Mouse (Mus musculus): ENCODE measurements around the gene Ccdc87. TPM values are rescaled to one million over a fixed set of nuclear protein-coding genes. Genes with fewer than 3 reads are reported as not detected.
"Not testable (repeated sequence)": the region's sequence is repeated elsewhere in the genome, so short reads cannot be mapped to it uniquely, and the experiment has no call there.

Gene Ccdc87
- polyA plus RNA-seq, 1 experiment from 2014 or later = 0.74 TPM

DNA sequence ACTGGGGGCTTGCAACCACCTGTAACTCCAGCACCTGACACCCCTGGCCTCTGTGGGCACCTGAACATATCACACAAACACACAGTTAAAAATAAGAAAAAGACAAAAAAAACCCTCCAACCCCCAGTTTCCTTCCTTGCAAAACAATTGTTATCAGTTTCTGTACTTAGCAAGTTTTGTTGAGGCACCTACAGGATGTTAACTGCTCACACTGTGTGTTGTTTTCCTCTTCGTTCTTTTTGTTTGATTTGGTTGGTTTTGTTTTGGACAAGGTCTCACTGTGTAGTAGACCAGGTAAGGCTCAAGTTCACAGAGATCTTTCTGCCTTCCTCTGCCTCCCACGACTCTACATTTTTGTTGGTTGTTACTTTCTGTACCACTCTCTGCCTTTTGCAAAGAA is 3.4 kb downstream of the Ccdc87 start:
- 79% methylated on average over 2 of the region's 2 CpGs for WGBS
- Histone ChIP-seq H3K4me2 (replicated peaks) (no peak overlapping the region), H3K9ac (replicated peaks) (no peak overlapping the region), H3K27ac (replicated peaks) (no peak overlapping the region), H3K36me3 (no peaks in the 10 kb centered on the region), H3K4me3 (no peak overlapping the region), H3K4me1 (peaks cover 16% of the 10 kb centered on the region), H3K9me3 (no peaks in the 10 kb centered on the region), H3K27me3 (peaks cover 18% of the 10 kb centered on the region)
- no peak for ATAC-seq (replicated peaks)

DNA sequence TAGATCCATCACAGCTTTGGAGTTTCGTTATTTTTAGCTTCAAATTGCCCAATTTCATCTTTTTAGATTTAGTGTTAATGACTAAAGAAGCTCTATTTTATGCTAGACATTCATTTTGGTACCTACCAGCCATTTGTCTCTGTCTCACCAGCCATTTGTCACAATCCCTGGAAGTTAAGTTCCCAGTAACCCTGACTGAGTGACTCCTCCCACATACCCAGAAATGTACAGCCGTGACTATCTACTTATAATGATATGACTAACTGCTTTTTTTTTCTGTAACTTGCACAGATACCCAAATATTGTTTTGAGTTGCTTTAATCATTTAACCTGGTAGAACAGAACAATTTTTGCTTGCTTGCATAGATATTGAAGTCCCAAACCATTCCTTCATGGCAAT is 6.7 kb downstream of the Ccdc87 start:
- no peaks in the 10 kb centered on the region for H3K9me3 ChIP-seq
- no peak overlapping the region for H3K9ac ChIP-seq (replicated peaks)
- WGBS = 76% methylated on average over 2 of the region's 2 CpGs
- no peak overlapping the region for H3K4me3 ChIP-seq
- no peaks in the 10 kb centered on the region for H3K36me3 ChIP-seq
- H3K4me2 ChIP-seq (replicated peaks) = no peak overlapping the region
- no peak for ATAC-seq (replicated peaks)
- H3K27me3 ChIP-seq = peaks cover 7% of the 10 kb centered on the region; the same call in 1 of the 2 replicates
- no peak overlapping the region for H3K27ac ChIP-seq (replicated peaks)
- H3K4me1 ChIP-seq = no peaks in the 10 kb centered on the region

GRCm38 (mm10) chr19:4847490-4847889 is 8.3 kb downstream of the Ccdc87 start:
- no peaks in the 10 kb centered on the region for H3K4me1 ChIP-seq
- H3K36me3 ChIP-seq = no peaks in the 10 kb centered on the region
- no peak for ATAC-seq (replicated peaks)
- H3K4me3 ChIP-seq = no peak overlapping the region
- H3K27ac ChIP-seq (replicated peaks) = no peak overlapping the region
- H3K27me3 ChIP-seq = no peaks in the 10 kb centered on the region
- H3K4me2 ChIP-seq (replicated peaks) = no peak overlapping the region
- no peak overlapping the region for H3K9ac ChIP-seq (replicated peaks)
- 35% methylated on average over 7 of the region's 7 CpGs for WGBS
- H3K9me3 ChIP-seq = no peaks in the 10 kb centered on the region

DNA sequence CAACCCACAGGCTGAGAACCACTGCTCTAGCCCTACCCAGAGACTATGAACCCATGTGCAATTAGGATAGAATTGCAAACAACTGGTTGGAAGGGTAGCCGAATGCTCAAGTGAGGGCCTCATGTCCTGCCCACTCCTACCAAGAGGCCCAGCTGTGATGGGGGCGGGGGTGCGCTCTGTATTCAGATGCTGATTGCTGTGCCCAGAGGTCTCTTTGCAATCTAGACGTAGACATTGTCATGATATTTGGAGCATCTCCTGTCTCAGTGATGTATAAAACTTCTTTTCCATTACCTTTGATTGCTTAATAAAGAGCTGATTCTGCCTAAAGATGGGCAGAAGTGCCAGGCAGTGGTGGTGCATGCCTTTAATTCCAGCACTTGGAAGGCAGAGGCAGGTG is 10.6 kb downstream of the Ccdc87 start:
- H3K4me3 ChIP-seq = no peak overlapping the region
- H3K4me2 ChIP-seq (replicated peaks) = no peak overlapping the region
- H3K4me1 ChIP-seq = peaks cover 5% of the 10 kb centered on the region
- no peak overlapping the region for H3K9ac ChIP-seq (replicated peaks)
- no peaks in the 10 kb centered on the region for H3K27me3 ChIP-seq
- H3K9me3 ChIP-seq = no peaks in the 10 kb centered on the region
- WGBS = 66% methylated on average over 4 of the region's 4 CpGs
- no peaks in the 10 kb centered on the region for H3K36me3 ChIP-seq
- H3K27ac ChIP-seq (replicated peaks) = no peak overlapping the region
- no peak for ATAC-seq (replicated peaks)

- Histone ChIP-seq H3K4me1 (peaks cover 6% of the 10 kb centered on the region), H3K36me3 (no peaks in the 10 kb centered on the region), H3K9ac (replicated peaks) (no peak overlapping the region), H3K4me3 (no peak overlapping the region), H3K27ac (replicated peaks) (no peak overlapping the region), H3K4me2 (replicated peaks) (no peak overlapping the region), H3K27me3 (no peaks in the 10 kb centered on the region), H3K9me3 (no peaks in the 10 kb centered on the region)
- no peak for ATAC-seq (replicated peaks)
- 28% methylated on average over 5 of the region's 5 CpGs for WGBS
Measured at GRCm38 (mm10) chr19:4850281-4850680, 11.1 kb downstream of the Ccdc87 start.

DNA sequence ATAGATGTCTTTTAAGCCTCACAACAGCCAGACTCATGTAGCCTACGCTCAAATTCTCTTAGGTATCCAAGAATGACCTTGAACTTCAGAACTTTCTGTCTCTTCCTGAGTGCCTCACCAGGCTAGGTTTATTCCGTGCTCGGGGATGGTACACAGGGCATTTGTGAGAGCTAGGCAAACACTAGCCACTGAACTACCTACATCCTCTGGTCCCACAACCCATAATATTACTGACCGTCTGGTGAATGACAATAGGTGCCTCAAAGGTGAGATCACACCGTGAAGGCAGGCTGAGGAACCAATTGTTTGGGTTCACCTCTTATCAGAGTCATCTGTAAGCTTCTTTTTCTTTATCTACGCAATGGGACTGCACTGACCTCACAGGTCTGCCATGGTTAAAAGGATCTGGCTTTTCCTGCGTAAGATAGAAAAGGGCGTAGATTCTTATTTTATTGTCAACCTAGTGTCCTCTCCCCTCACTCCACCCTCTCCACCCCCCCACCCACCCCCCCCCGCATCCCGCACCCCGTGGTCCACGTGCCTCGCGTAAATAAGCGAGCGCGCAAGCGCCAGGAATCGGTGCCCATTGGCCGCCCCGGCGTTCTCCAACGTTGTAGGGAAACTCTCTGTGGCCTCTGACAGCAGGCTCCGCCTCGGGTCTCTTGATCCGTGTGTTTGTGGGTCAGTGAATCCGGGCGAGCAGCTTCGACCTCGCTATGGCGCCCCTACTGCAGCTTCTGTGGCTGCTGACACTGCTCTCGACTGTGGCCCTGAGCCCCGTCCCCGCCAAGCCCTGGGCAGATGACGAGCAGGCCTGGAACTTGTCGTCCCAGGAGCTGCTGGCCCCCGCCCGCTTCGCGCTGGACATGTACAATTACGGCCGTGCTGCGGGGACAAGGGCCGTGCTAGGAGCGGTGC is 15.6 kb downstream of the Ccdc87 start, which contains the start of gene Ctsf:
TSS of gene Ctsf (plus strand) at position 579 of the 918 bp plus-strand sequence.
- peaks cover 5% of the 10 kb centered on the region; the same call in 1 of the 2 replicates for H3K27me3 ChIP-seq
- H3K27ac ChIP-seq (replicated peaks) = peak within 1 kb of the TSS; percentile 34
- H3K36me3 ChIP-seq = no peaks in the 10 kb centered on the region
- peak within 1 kb of the TSS; percentile 81 for H3K4me3 ChIP-seq
- no peaks in the 10 kb centered on the region for H3K9me3 ChIP-seq
- peak within 1 kb of the TSS; percentile 62 for H3K9ac ChIP-seq (replicated peaks)
- H3K4me2 ChIP-seq (replicated peaks) = peak within 1 kb of the TSS; percentile 96
- 3% methylated on average over 45 of the region's 45 CpGs for WGBS
- ATAC-seq (replicated peaks) = peak; percentile 89
- H3K4me1 ChIP-seq = peaks cover 16% of the 10 kb centered on the region

DNA sequence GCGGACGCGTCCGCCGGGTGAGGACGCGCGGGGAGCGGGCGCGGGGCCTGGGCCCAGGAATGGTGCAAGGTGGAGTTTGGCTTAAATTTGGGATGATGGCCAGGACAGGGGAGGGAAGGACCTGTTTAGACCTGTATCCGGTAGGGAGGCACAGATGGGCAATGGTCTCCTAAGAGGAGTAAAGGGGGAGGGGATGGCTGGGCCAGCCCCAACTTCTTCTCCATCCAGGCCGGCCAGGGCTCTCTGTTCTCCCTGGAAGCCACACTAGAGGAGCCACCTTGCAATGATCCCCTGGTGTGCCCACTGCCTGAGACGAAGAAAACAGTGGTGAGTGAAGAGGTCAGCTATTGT is 16.3 kb downstream of the Ccdc87 start:
- peak; percentile 57 for ATAC-seq (replicated peaks)

GRCm38 (mm10) chr19:4855951-4856350 is 16.8 kb downstream of the Ccdc87 start:
- H3K4me2 ChIP-seq (replicated peaks) = peak overlapping the region; percentile 96
- no peaks in the 10 kb centered on the region for H3K9me3 ChIP-seq
- WGBS = 48% methylated on average over 4 of the region's 4 CpGs
- no peak overlapping the region for H3K27ac ChIP-seq (replicated peaks)
- H3K4me3 ChIP-seq = peak overlapping the region; percentile 81
- no peak for ATAC-seq (replicated peaks)
- peaks cover 5% of the 10 kb centered on the region; the same call in 1 of the 2 replicates for H3K27me3 ChIP-seq
- peaks cover 16% of the 10 kb centered on the region for H3K4me1 ChIP-seq
- peak overlapping the region; percentile 62 for H3K9ac ChIP-seq (replicated peaks)
- peaks cover 4% of the 10 kb centered on the region; the same call in 1 of the 2 replicates for H3K36me3 ChIP-seq

More for the DNA sequence above, 16.3 kb downstream of the Ccdc87 start:
- Histone ChIP-seq H3K36me3 (no peaks in the 10 kb centered on the region), H3K4me1 (peaks cover 16% of the 10 kb centered on the region), H3K4me2 (replicated peaks) (peak overlapping the region; percentile 96), H3K9ac (replicated peaks) (peak overlapping the region; percentile 62), H3K27me3 (peaks cover 5% of the 10 kb centered on the region; the same call in 1 of the 2 replicates), H3K4me3 (peak overlapping the region; percentile 81), H3K9me3 (no peaks in the 10 kb centered on the region), H3K27ac (replicated peaks) (peak overlapping the region; percentile 34; the same call in 1 of the 2 replicates)
- WGBS = 2% methylated on average over 14 of the region's 14 CpGs

- H3K27ac ChIP-seq (replicated peaks) = no peak overlapping the region
- H3K4me3 ChIP-seq = no peak overlapping the region
- no peak overlapping the region for H3K9ac ChIP-seq (replicated peaks)
Measured at GRCm38 (mm10) chr19:4859081-4859480, 19.9 kb downstream of the Ccdc87 start.

GRCm38 (mm10) chr19:4863048-4863447 is 23.9 kb downstream of the Ccdc87 start:
- Histone ChIP-seq H3K27ac (replicated peaks) (no peak overlapping the region), H3K9me3 (no peaks in the 10 kb centered on the region), H3K27me3 (no peaks in the 10 kb centered on the region), H3K36me3 (peaks cover 5% of the 10 kb centered on the region; the same call in 1 of the 2 replicates), H3K4me2 (replicated peaks) (no peak overlapping the region), H3K9ac (replicated peaks) (no peak overlapping the region), H3K4me1 (no peaks in the 10 kb centered on the region), H3K4me3 (no peak overlapping the region)
- WGBS = 77% methylated on average over 6 of the region's 6 CpGs
- ATAC-seq (replicated peaks) = no peak

More at GRCm38 (mm10) chr19:4859081-4859480, 19.9 kb downstream of the Ccdc87 start:
- Histone ChIP-seq H3K4me1 (peaks cover 16% of the 10 kb centered on the region), H3K4me2 (replicated peaks) (no peak overlapping the region), H3K27me3 (peaks cover 5% of the 10 kb centered on the region; the same call in 1 of the 2 replicates), H3K9me3 (no peaks in the 10 kb centered on the region), H3K36me3 (peaks cover 5% of the 10 kb centered on the region; the same call in 1 of the 2 replicates)
- ATAC-seq (replicated peaks) = no peak
- WGBS = 84% methylated on average over 6 of the region's 6 CpGs

DNA sequence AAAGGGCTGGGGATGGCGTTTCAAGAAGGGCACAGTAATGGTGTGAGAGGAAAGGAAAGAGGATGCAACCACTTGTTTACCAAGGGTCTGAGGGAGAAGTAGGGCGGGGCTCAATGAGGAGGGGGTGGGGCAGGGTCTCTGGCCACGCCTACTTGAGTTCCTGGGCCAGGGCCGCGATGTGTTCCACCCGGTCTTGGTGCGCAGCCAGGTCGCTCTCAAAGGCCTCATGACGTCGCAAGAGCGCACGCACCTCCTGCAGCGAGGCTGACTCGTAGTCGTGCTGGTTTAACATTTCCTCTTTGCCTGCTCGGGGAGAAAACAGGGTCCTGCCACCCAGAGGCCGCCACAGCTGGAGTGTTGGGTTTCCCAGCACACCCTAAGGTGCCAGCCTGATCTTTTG is 26.0 kb downstream of the Ccdc87 start:
- Histone ChIP-seq H3K27ac (replicated peaks) (no peak overlapping the region), H3K4me3 (no peak overlapping the region), H3K4me2 (replicated peaks) (0 out of 2 replicates have a peak overlapping the region, but pooled peaks have one; percentile 18), H3K27me3 (no peaks in the 10 kb centered on the region), H3K36me3 (peaks cover 5% of the 10 kb centered on the region; the same call in 1 of the 2 replicates), H3K9ac (replicated peaks) (no peak overlapping the region), H3K4me1 (no peaks in the 10 kb centered on the region), H3K9me3 (no peaks in the 10 kb centered on the region)
- ATAC-seq (replicated peaks) = no peak
- 4% methylated on average over 17 of the region's 17 CpGs for WGBS

DNA sequence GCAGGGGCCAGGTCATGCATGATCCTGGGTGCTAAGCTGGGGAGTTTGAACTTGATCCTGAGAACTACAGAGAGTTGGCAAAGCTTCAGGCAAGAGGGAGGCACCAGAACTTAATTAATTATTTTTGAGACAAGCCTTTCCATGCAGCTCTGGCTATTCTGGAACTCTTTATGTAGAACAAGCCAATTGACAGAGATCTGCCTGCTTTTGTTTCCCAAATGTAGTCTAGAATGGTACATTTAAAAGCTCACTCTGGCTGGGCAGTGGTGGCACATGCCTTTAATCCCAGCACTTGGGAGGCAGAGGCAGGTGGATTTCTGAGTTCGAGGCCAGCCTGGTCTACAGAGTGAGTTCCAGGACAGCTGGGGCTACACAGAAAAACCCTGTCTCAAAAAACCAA is 35.4 kb downstream of the Ccdc87 start:
- not testable (repeated sequence) for H3K27ac ChIP-seq (replicated peaks); H3K4me2 ChIP-seq (replicated peaks); H3K27me3 ChIP-seq; H3K36me3 ChIP-seq; ATAC-seq (replicated peaks); H3K9ac ChIP-seq (replicated peaks); H3K4me3 ChIP-seq; H3K9me3 ChIP-seq
- WGBS = 91% methylated on average over 1 of the region's 1 CpGs
- peaks cover 14% of the 10 kb centered on the region for H3K4me1 ChIP-seq
